Mouse (Mus musculus): ENCODE data around the gene Ttll2.
"Not testable (repeated sequence)": the region's sequence is repeated elsewhere in the genome, so short reads cannot be mapped to it uniquely, and the experiment has no call there.

- TF ChIP-seq POLR2A (IDR thresholded peaks at IDR 0.05; ENCODE audit: insufficient read length, low read depth); E2F4 (IDR thresholded peaks at IDR 0.05; ENCODE audit: insufficient read depth); MYOG (IDR thresholded peaks at IDR 0.05; ENCODE audit: control insufficient read depth in 1 of 3, insufficient read depth in 1 of 3, insufficient read length in 2 of 3, low read depth in 2 of 3); CEBPB (IDR thresholded peaks at IDR 0.05; ENCODE audit: insufficient read depth, poor library complexity, severe bottlenecking); TCF12 (IDR thresholded peaks at IDR 0.05; ENCODE audit: insufficient read depth, poor library complexity, severe bottlenecking); POLR2AphosphoS2 (IDR thresholded peaks at IDR 0.05; ENCODE audit: insufficient read length, low read depth); MYOD1 (IDR thresholded peaks at IDR 0.05; ENCODE audit: control insufficient read depth in 1 of 3, insufficient read length in 2 of 3, low read depth in 2 of 3); USF1 (IDR thresholded peaks at IDR 0.05; ENCODE audit: low read depth); MAX (IDR thresholded peaks at IDR 0.05; ENCODE audit: low read depth): not testable (repeated sequence)
Measured at GRCm38 (mm10) chr17:7383167-7384143, 31.0 kb upstream of the Ttll2 start.

Measured in myocyte (in vitro differentiated cells).